Mouse (Mus musculus): ENCODE measurements around the gene Pvalb. TPM values are rescaled to one million over a fixed set of nuclear protein-coding genes. Genes with fewer than 3 reads are reported as not detected.

The Pvalb gene
- polyA plus RNA-seq (2012; rRNA removed; ENCODE audit: low replicate concordance): not detected in 2 replicates

DNA sequence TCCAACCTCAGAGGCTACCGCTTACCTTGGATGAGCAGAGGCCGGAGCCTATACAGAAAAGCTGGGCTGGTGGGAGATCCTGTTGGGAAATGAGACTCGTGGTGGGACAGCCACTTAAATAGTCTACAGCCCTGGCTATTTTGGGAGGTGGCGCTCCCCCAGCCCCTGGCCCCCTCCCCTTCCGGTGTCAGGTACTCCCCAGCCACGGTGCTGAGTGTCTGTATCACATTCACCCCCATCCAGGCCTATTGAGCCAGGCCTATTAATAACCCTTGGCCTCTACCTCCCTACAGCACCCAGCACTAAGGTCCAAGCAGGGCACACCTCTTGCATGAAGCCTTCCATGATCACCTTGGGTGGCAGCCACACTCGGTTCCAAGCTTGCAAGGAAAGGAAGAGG, at the start of gene Pvalb:
Gene Pvalb (minus strand): TSS at position 89 of the 400 bp plus-strand sequence.

DNA sequence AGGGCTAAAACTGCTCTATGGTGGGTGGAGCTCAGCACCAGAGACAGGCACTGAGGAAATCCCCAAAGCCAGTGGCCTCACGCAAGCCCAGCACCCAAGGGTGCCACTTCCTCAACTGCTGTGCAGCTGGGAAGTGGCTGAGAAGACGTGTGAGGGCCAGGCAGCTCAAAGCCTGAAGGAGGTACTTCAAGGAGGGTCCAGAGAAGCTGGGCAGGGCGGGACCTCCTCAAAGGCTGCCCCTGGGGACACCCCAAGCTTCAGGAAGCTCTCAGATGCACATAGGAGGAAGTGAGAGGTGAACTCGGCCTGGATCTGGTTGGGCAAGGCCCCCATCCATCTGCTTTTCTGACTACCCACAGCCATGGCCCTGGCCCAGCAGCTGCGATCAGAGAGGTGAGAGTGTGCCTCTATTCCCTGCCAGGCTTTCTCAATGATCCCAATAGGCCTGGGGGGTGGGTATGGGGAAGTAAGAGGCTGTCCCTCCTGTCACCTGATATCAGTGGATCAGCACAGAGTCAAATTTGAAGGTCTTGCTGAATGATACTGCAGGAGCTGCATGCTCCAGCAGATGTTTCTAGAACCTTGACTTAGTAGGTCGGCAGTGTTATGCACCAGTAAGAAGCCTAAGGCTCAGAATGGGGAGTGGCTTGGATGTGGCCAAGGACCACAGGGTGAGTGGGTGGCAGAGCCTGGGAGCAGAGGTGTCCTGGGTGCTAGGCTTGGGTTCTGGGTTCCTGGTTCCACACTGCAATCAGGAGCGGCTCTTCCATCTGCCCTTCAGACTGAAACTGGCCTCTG, 38.7 kb upstream of the Pvalb start, which contains the start of gene Ncf4:
Gene Ncf4 (plus strand): TSS at position 107 of the 798 bp plus-strand sequence.

DNA sequence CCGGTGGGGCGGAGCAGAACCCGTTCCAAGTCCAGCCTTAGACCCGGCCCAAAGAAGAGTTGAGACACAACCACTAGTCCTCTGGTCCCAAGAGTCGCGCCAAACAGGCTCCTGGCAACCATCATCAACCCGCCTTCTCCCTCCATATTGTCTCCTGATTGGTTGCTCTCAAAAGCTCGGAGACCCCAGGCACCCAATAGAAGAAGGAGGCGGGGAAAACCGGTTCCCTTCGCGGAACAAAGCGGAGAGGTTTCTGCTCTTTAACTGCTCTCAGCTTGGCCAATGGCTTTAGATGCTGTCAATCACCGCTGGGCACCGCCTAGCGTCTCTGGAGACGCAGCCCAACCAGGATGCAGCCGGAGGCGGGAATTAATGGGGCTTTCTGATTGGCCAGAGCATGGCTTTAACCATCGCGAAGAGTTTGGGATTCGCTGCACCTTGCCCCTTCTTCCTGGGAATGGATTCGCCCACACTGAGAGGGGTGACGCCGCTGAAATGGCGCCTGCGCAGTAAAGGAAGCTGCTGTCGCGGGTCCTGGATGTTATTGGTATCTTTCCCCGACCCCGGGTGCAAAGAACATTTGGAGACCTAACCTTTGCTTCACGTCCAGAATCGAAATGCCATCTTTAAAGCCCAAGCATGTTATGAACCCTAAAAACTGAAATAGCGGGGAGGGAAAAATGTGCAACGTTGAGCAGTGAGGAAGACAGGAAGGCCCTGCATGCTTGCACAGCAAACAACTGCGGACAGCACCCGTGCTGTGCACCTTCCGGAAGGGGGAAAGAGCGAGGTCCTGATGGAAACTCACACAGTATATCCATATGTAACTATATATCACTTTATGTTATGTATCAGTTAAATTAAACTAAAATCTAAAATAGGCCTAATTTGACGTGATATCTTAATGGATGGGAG, 32.0 kb downstream of the Pvalb start, which contains the start of gene Ift27:
Gene Ift27 (minus strand): TSS at position 136 of the 915 bp plus-strand sequence.

Other genes with a start within 250 kb of the Pvalb start
- gene Foxred2, start 249.7 kb downstream of the Pvalb start, polyA plus RNA-seq (2012; rRNA removed; ENCODE audit: low replicate concordance): 0.60 and 1.4 TPM in 2 replicates
- gene Eif3d, start 235.6 kb downstream of the Pvalb start, polyA plus RNA-seq (2012; rRNA removed; ENCODE audit: low replicate concordance): 77.6 and 95.5 TPM in 2 replicates
- 0.02 TPM in 1 of 2 replicates, not detected in the other for gene Cacng2, start 86.4 kb downstream of the Pvalb start, polyA plus RNA-seq (2012; rRNA removed; ENCODE audit: low replicate concordance)
- 18.5 and 18.9 TPM in 2 replicates for gene Ift27, start 32.3 kb downstream of the Pvalb start, polyA plus RNA-seq (2012; rRNA removed; ENCODE audit: low replicate concordance)
- gene Ncf4, start 38.4 kb upstream of the Pvalb start, polyA plus RNA-seq (2012; rRNA removed; ENCODE audit: low replicate concordance): 6.6 and 10.1 TPM in 2 replicates
- gene Csf2rb2, start 99.3 kb upstream of the Pvalb start, polyA plus RNA-seq (2012; rRNA removed; ENCODE audit: low replicate concordance): 1.3 and 1.9 TPM in 2 replicates
- 3.6 and 5.7 TPM in 2 replicates for gene Csf2rb, start 119.4 kb upstream of the Pvalb start, polyA plus RNA-seq (2012; rRNA removed; ENCODE audit: low replicate concordance)
- not detected in 2 replicates for gene Tex33, start 189.5 kb upstream of the Pvalb start, polyA plus RNA-seq (2012; rRNA removed; ENCODE audit: low replicate concordance)
- gene Tst, start 199.5 kb upstream of the Pvalb start, polyA plus RNA-seq (2012; rRNA removed; ENCODE audit: low replicate concordance): 15.3 and 27.4 TPM in 2 replicates
- 124 and 186 TPM in 2 replicates for gene Mpst, start 200.0 kb upstream of the Pvalb start, polyA plus RNA-seq (2012; rRNA removed; ENCODE audit: low replicate concordance)
- gene Kctd17, start 222.2 kb upstream of the Pvalb start, polyA plus RNA-seq (2012; rRNA removed; ENCODE audit: low replicate concordance): 61.9 and 63.1 TPM in 2 replicates